Mouse (Mus musculus) stomach, embryonic 14.5 days (tissue): ENCODE data around the gene Serpinb6c. TPM values are rescaled to one million over a fixed set of nuclear protein-coding genes. Genes with fewer than 3 reads are reported as not detected.

Experiments used
- ATAC-seq: fragments of 200-750 bp; cut with Nextera tagmentation; 2 replicates; pipeline ENCODE4 v1.8.0; 2017; ENCODE audit warnings: low read depth, moderate TSS enrichment; ENCODE audit not compliant: insufficient number of reproducible peaks, insufficient read depth, low FRiP score
- H3K27ac ChIP-seq: fragments of 300-500 bp; sonication (generic); 2 replicates; pipeline ENCODE4 v1.5.1; 2014; ENCODE audit warnings: mild to moderate bottlenecking, low read length, moderate library complexity, mixed read lengths
- H3K27me3 ChIP-seq: fragments of 300-500 bp; sonication (generic); 2 replicates; pipeline ENCODE4 v1.6.1; 2014; ENCODE audit warnings: low read length, control low read depth, mixed read lengths; ENCODE audit not compliant: control insufficient read depth, insufficient read depth
- H3K36me3 ChIP-seq: fragments of 300-500 bp; sonication (generic); 2 replicates; pipeline ENCODE4 v1.6.1; 2014; ENCODE audit warnings: mild to moderate bottlenecking, control low read depth, low read length, moderate library complexity, mixed read lengths; ENCODE audit not compliant: control insufficient read depth, insufficient read depth
- H3K4me1 ChIP-seq: fragments of 300-500 bp; sonication (generic); 2 replicates; pipeline ENCODE4 v1.6.1; 2014; ENCODE audit warnings: low read length, control low read depth, mixed read lengths; ENCODE audit not compliant: control insufficient read depth, insufficient read depth
- H3K4me2 ChIP-seq: fragments of 300-500 bp; sonication (generic); replicated peaks from 2 replicates; pipeline ENCODE4 v1.6.1; 2014; ENCODE audit warnings: low read depth, low read length, control low read depth
- H3K4me3 ChIP-seq: fragments of 300-500 bp; sonication (generic); 2 replicates; pipeline ENCODE4 v1.5.1; 2014; ENCODE audit warnings: low read depth, low read length, control low read depth
- H3K9ac ChIP-seq: fragments of 300-500 bp; sonication (generic); replicated peaks from 2 replicates; pipeline ENCODE4 v1.6.1; 2014; ENCODE audit warnings: low read depth, mild to moderate bottlenecking, control low read depth, low read length, moderate library complexity, mixed read lengths
- H3K9me3 ChIP-seq: fragments of 300-500 bp; sonication (generic); 2 replicates; pipeline ENCODE4 v1.6.1; 2016; ENCODE audit warnings: low read depth, low read length, control low read depth; ENCODE audit not compliant: control insufficient read depth
- WGBS: fragments of 180-500 bp; shearing (Covaris S2); extraction: QIAGEN DNeasy Blood & Tissue Kit; methylation state at CpG from one replicate; pipeline ENCODE4 v1.1.7; 2014; 5-methylcytosine and 5-hydroxymethylcytosine counted together
- polyA plus RNA-seq: library from polyadenylated mRNA; unstranded; fragments of >200 nt; fragmentation: Nextera tagmentation; extraction: Ambion mirVana; gene quantifications from 2 replicates; pipeline ENCODE4 v1.2.1, GENCODE M21; 2014

The Serpinb6c gene
- polyA plus RNA-seq, 1 experiment from 2014 or later: not detected

DNA sequence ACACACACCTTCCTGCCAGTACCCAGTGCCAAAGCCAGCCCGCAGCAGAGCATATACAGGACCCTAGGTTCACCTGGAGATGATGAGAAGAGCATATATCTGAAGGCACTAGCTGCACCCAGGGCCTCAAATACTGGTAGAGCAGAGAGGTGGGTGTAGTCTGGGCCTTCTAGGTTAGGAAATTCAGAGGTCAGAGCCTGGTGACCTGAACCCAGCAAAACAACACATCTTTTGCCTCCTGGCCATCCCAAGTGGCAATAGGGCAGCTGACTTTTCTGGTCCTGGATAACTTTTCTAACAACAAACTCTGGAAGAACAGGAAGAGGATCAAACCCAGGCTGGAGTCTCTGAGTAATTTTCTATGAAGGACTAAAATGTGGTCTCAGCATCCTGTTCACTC is 62.2 kb downstream of the Serpinb6c start, which contains the start of gene Serpinb6e:
Gene Serpinb6e (minus strand): TSS at position 101 of the 400 bp plus-strand sequence.
- H3K4me2 ChIP-seq: no peak within 1 kb of the TSS
- no peak for ATAC-seq
- H3K9me3 ChIP-seq: no peaks in the 10 kb centered on the region
- H3K4me1 ChIP-seq: no peaks in the 10 kb centered on the region
- H3K36me3 ChIP-seq: no peaks in the 10 kb centered on the region
- no peaks in the 10 kb centered on the region for H3K27me3 ChIP-seq
- 71% methylated on average over 1 of the region's 1 CpGs for WGBS
- no peak within 1 kb of the TSS for H3K9ac ChIP-seq
- H3K4me3 ChIP-seq: no peak within 1 kb of the TSS
- no peak within 1 kb of the TSS for H3K27ac ChIP-seq

DNA sequence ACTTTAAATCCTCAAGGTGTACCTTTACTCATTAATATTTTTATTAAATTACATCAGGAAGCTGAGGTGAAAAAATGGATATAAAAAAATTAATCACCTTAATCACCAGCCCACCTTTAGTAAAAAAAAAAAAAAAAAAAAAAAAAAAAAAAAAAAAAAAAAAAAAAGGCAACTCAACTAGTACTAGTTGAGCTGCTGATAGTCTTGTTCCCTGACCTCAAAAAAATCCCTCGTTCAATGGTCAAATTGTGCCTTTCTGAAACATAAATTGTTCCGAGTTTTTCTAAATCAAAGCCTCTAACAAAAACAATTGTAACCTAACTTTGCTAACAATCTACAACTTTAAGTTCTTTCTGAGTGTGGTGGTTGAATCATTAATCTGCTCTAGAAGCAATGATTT is 74.8 kb downstream of the Serpinb6c start:
- Histone ChIP-seq H3K9ac (no peak overlapping the region), H3K27me3 (no peaks in the 10 kb centered on the region), H3K27ac (no peak overlapping the region), H3K4me2 (no peak overlapping the region), H3K36me3 (no peaks in the 10 kb centered on the region), H3K9me3 (no peaks in the 10 kb centered on the region), H3K4me3 (no peak overlapping the region), H3K4me1 (no peaks in the 10 kb centered on the region)
- ATAC-seq: no peak
- WGBS: 62% methylated on average over 2 of the region's 2 CpGs

Other genes with a start within 250 kb of the Serpinb6c start
- gene Serpinb6d, start 244.3 kb downstream of the Serpinb6c start, polyA plus RNA-seq: not detected in 2 replicates
- gene Serpinb6e, start 62.3 kb downstream of the Serpinb6c start, polyA plus RNA-seq: not detected in 2 replicates
- gene Nqo2, start 59.0 kb upstream of the Serpinb6c start, polyA plus RNA-seq: 27.7 and 29.8 TPM in 2 replicates
- gene Ripk1, start 96.7 kb upstream of the Serpinb6c start, polyA plus RNA-seq: 20.2 and 24.3 TPM in 2 replicates
- gene Serpinb6a, start 97.1 kb upstream of the Serpinb6c start, polyA plus RNA-seq: 73.7 and 78.6 TPM in 2 replicates
- 36.1 and 38.4 TPM in 2 replicates for gene Bphl, start 131.9 kb upstream of the Serpinb6c start, polyA plus RNA-seq
- 213 and 217 TPM in 2 replicates for gene Tubb2a, start 172.3 kb upstream of the Serpinb6c start, polyA plus RNA-seq
- 32.1 and 34.2 TPM in 2 replicates for gene Tubb2b, start 224.8 kb upstream of the Serpinb6c start, polyA plus RNA-seq